Mouse (Mus musculus) thymus, postnatal 0 days (tissue): ENCODE data around the gene Tpm3. TPM values are rescaled to one million over a fixed set of nuclear protein-coding genes. Genes with fewer than 3 reads are reported as not detected.

Experiments
- DNase-seq: peaks from one replicate; pipeline ENCODE4 v3.0.0-alpha.2; 2015; ENCODE audit warnings: low spot score
- microRNA counts: library from miRNA; unstranded; fragments of <30 nt; microRNA quantifications from one replicate; lab custom pipeline; 2015
- microRNA-seq: library from miRNA; unstranded; fragments of <30 nt; microRNA quantifications from one replicate; pipeline ENCODE4, GENCODE M21; 2016; ENCODE audit warnings: borderline number of aligned reads
- polyA plus RNA-seq: library from polyadenylated mRNA; unstranded; fragments of >200 nt; fragmentation: Nextera tagmentation; extraction: Ambion mirVana; gene quantifications from 2 replicates; pipeline ENCODE4 v1.2.1, GENCODE M21; 2015

The Tpm3 gene
- polyA plus RNA-seq, 1 experiment from 2014 or later = 711 TPM

DNA sequence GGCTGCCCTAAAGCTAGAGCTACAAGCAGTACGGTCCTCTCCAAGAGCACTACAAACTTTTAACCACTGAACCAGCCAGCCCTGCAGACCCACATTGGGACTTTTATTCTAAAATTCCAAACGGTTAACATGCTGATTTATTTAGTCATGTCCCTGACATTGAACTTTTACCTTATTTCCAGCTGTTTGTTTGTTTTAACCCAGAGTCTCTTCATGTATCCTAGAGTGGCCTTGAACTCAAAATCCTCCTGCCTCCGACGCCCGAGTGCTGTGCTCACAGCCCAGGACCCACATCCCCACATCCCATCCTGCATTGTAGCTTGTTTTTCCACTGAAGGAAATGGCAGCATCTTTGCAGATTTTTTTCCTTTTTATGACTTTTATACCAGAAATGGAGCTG, 62.5 kb downstream of the Tpm3 start:
- DNase-seq = no peak

DNA sequence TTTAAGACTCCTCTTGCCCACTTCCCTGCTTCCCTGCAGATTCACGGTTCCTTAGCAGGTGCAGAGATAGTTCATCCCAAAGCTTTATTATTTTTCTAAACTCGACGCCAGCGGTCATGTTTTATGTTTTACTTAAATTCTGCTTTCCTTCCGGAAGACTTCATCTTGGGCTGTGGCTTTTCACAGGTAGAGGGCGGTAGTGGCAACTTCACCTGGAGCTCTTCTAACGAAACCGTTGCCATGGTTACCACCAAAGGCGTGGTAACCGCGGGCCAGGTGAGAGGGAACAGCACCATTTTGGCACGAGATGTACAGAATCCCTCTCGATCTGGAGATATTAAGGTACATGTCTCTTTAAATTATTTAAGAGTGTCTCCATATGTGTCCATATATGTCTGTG, 64.2 kb downstream of the Tpm3 start:
- DNase-seq = peak; percentile 58

DNA sequence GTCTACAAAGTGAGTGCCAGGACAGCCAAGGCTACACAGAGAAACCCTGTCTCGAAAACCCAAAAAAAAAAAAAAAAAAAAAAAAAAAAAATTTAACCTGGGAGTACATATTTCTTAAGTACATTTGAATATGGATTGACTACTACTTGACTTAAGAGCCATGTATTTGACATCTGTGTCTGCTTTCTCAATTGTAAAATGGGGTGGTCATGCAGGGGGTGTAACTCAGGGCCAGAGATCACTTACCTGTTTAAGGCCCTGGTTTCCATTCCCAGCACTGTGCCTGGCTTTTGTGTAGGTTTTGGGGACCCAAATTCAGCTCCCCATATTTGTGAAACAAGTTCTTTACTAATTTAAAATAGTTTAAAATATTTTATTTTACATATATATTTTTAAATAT, 65.2 kb downstream of the Tpm3 start:
- no peak for DNase-seq

DNA sequence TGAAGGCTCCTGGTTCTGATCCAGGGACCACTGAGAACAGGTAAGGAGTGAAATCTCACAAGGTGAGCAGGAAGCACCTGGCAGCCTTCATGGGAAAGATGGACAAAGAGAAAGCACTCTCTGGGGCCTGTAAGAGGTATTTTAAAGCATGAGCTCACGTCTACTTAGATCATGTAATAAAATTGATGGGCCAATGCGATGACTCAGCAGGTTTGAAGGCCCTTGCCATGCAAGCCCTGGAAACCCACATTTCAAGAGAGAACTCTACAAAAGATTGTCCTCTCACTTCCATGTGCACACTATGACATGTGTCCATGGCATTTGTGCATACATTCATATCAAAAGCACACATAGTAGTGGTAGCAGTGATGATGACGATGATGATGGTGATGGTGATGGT, 67.5 kb downstream of the Tpm3 start:
- DNase-seq = no peak

DNA sequence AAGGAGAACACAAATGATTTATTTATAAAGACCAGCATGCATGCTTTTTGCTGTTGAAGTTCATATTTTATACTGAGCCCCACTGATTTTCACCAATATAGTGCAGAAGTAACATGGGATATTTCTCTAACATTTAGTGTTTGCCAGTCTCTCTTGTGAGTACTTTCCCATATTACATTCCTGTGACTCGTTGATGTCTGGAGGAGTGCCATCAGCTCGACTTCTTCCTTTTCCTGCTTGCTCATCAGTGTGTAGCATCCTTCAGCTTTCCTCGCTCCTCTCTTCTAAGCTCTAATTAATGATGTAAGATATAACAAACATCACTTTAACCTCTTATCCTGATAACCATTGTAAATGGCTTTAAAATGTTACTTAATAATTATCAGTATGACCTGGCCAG, 73.0 kb downstream of the Tpm3 start:
- no peak for DNase-seq

DNA sequence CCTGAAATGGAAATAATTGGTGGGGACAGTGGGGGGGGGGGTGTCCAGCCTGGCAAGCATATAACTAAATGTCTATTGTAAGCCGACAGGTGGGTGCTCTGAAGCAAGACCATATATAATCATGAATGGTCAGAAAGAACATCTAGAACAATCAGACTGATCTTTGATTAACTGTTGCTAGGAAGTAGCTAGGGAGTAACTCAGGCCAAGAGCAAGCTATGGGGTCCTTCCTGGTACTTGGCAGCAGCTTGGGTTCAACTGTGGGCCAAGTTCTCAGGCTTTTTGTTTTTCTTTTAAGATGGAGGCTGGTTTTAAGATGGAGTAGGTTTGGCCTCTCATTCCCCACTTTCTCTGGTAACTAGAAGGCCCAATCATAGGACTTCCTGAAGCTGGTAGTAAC, 74.2 kb downstream of the Tpm3 start:
- no peak for DNase-seq

MicroRNA genes within 50 kb of the gene (microRNA counts, 519-probe panel; counts per million panel counts)
- microRNA mmu-miR-190b (lab: Ali Mortazavi, UCI) = 4,785 counts per million, percentile 82 among the panel's probes with 10 or more counts

Small RNA genes lying within 50 kb of the gene (microRNA-seq; reads per million reads assigned to microRNA genes)
- gene Mir190b = 27.1 reads per million, percentile 31 among the genes with 10 or more reads in this experiment

Other genes with a start within 250 kb of the Tpm3 start
- 1.0 and 1.1 TPM in 2 replicates for gene She, start 241.3 kb upstream of the Tpm3 start, polyA plus RNA-seq
- 4.1 and 4.2 TPM in 2 replicates for gene Il6ra, start 159.5 kb upstream of the Tpm3 start, polyA plus RNA-seq
- gene Atp8b2, start 109.1 kb upstream of the Tpm3 start, polyA plus RNA-seq = 7.9 and 8.7 TPM in 2 replicates
- gene Hax1, start 73.9 kb upstream of the Tpm3 start, polyA plus RNA-seq = 126 and 141 TPM in 2 replicates
- 176 and 182 TPM in 2 replicates for gene 4933434E20Rik, start 21.0 kb upstream of the Tpm3 start, polyA plus RNA-seq
- gene Ubap2l, start 20.0 kb upstream of the Tpm3 start, polyA plus RNA-seq = 142 and 145 TPM in 2 replicates
- gene Nup210l, start 31.5 kb downstream of the Tpm3 start, polyA plus RNA-seq = 0.15 and 0.27 TPM in 2 replicates
- gene Rps27, start 141.0 kb downstream of the Tpm3 start, polyA plus RNA-seq = 2,641 and 2,777 TPM in 2 replicates
- gene Rab13, start 141.0 kb downstream of the Tpm3 start, polyA plus RNA-seq = 5.0 and 5.8 TPM in 2 replicates
- 169 and 171 TPM in 2 replicates for gene Jtb, start 158.9 kb downstream of the Tpm3 start, polyA plus RNA-seq
- 3.3 and 3.9 TPM in 2 replicates for gene Creb3l4, start 170.9 kb downstream of the Tpm3 start, polyA plus RNA-seq
- gene Slc39a1, start 175.5 kb downstream of the Tpm3 start, polyA plus RNA-seq = 92.7 and 96.1 TPM in 2 replicates
- gene Crtc2, start 181.5 kb downstream of the Tpm3 start, polyA plus RNA-seq = 16.1 and 21.1 TPM in 2 replicates
- 9.4 TPM in 2 replicates for gene Dennd4b, start 192.5 kb downstream of the Tpm3 start, polyA plus RNA-seq
- gene Gatad2b, start 220.5 kb downstream of the Tpm3 start, polyA plus RNA-seq = 10.1 and 14.1 TPM in 2 replicates